Mouse (Mus musculus) limb, embryonic 14.5 days (tissue): ENCODE results near the gene Gla. TPM values are rescaled to one million over a fixed set of nuclear protein-coding genes. Genes with fewer than 3 reads are reported as not detected.

Experiments
- ATAC-seq: fragments of 200-750 bp; cut with Nextera tagmentation; 2 replicates; pipeline ENCODE4 v1.8.0; 2017; ENCODE audit warnings: low read depth, moderate number of reproducible peaks, moderate TSS enrichment; ENCODE audit not compliant: low FRiP score
- DNase-seq: peaks from one replicate; pipeline ENCODE4 v3.0.0-alpha.2; 2015; ENCODE audit warnings: low spot score
- H3K27ac ChIP-seq: fragments of 300-500 bp; sonication (generic); replicated peaks from 2 replicates; pipeline ENCODE4 v1.5.1; 2014; ENCODE audit warnings: low read depth, mild to moderate bottlenecking, low read length, moderate library complexity, mixed read lengths
- H3K27me3 ChIP-seq: fragments of 300-500 bp; sonication (generic); 2 replicates; pipeline ENCODE4 v1.6.1; 2014; ENCODE audit warnings: low read length, mixed read lengths; ENCODE audit not compliant: control insufficient read depth, insufficient read depth
- H3K36me3 ChIP-seq: fragments of 300-500 bp; sonication (generic); 2 replicates; pipeline ENCODE4 v1.6.1; 2014; ENCODE audit warnings: mild to moderate bottlenecking, low read length, moderate library complexity, mixed read lengths; ENCODE audit not compliant: control insufficient read depth, insufficient read depth
- H3K4me1 ChIP-seq: fragments of 300-500 bp; sonication (generic); 2 replicates; pipeline ENCODE4 v1.6.1; 2014; ENCODE audit warnings: antibody characterized with exemption, low read length, mixed read lengths; ENCODE audit not compliant: control insufficient read depth, insufficient read depth
- H3K4me2 ChIP-seq: fragments of 300-500 bp; sonication (generic); replicated peaks from 2 replicates; pipeline ENCODE4 v1.6.1; 2014; ENCODE audit warnings: low read depth, mild to moderate bottlenecking, low read length, moderate library complexity; ENCODE audit not compliant: severe bottlenecking
- H3K4me3 ChIP-seq: fragments of 300-500 bp; sonication (generic); replicated peaks from 2 replicates; pipeline ENCODE4 v1.5.1; 2014; ENCODE audit warnings: low read length
- H3K9ac ChIP-seq: fragments of 300-500 bp; sonication (generic); 2 replicates; pipeline ENCODE4 v1.6.1; 2014; ENCODE audit warnings: mild to moderate bottlenecking, low read depth, low read length, moderate library complexity; ENCODE audit not compliant: severe bottlenecking
- H3K9me3 ChIP-seq: fragments of 300-500 bp; sonication (generic); 2 replicates; pipeline ENCODE4 v1.6.1; 2016; ENCODE audit warnings: low read length; ENCODE audit not compliant: control insufficient read depth
- POLR2A ChIP-seq: fragments of 200-500 bp; IDR thresholded peaks from 2 replicates; pipeline ENCODE4 v1.8.0; 2012; ENCODE audit warnings: inconsistent platforms, mild to moderate bottlenecking, moderate library complexity, borderline replicate concordance; ENCODE audit not compliant: insufficient read depth, insufficient read length; ENCODE audit errors: extremely low read depth
- WGBS: fragments of 180-500 bp; shearing (Covaris S2); extraction: QIAGEN DNeasy Blood & Tissue Kit; methylation state at CpG from one replicate; pipeline ENCODE4 v1.1.7; 2014; 5-methylcytosine and 5-hydroxymethylcytosine counted together
- polyA plus RNA-seq, 2 experiments: library from polyadenylated mRNA; depleted of rRNA in 1 of 2; stranded (reverse) in 1 of 2; unstranded in 1 of 2; fragments of >200 nt; fragmentation: Nextera tagmentation in 1 of 2; extraction: Ambion mirVana in 1 of 2; gene quantifications; 2 replicates each; pipeline versions ENCODE4 v1.2.1 to v1.2.3; 2012 to 2014

Gene Gla
- polyA plus RNA-seq, 2 experiments: 3.8 to 4.9 TPM

DNA sequence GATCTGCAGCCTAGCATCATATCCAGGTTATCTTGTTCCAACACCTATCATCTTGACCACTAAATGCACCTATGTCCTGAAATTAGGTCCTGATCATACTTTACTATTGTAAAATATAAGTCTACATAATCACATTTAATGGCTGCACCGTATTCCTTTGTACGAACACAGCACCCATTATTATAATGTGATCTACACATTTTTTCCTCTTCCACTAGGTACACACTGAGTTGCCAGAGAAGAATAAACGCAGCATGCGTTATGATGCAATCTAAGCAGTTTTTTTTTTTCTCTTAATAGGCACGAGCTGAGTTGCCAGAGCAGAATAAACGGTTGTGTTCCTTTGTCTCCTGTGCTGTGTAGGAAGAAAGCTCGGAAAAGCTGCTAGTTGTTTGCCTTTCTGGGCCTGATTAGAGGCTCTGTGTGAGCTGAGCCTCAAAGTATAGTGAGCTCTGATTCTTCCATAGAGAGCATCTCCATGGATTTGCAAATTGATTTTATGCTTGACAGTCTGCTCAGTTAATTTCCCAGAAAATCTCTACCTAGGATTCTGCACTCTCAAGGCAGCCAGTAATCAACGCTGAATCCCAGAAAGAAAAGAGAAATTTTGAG, 19.4 kb upstream of the Gla start:
- WGBS: 54% methylated on average over 8 of the region's 8 CpGs
- no peak for ATAC-seq
- H3K27me3 ChIP-seq: no peaks in the 10 kb centered on the region

DNA sequence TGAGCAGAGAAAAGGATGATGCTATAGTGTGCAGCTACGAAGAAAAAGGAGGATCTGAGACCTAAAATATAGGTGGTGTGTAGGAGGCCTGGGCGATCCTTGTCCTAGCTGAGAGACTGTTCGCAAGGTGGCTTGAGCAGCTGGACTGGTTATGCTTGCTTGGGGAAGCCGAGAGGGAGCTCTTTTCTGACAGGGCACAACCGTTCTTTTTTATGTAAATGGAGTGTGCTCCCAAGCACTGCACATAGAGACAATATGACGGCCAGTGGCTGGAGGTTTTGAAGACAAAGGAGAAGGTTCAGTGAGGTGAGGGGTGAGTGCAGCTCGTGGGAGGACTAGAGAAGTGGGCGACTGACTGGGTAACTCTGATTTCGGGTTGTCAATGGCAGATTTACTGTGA, 18.8 kb upstream of the Gla start:
- no peak overlapping the region for H3K4me2 ChIP-seq
- no peaks in the 10 kb centered on the region for H3K36me3 ChIP-seq
- WGBS: 61% methylated on average over 9 of the region's 9 CpGs
- ATAC-seq (no peak), DNase-seq (no peak)
- no peaks in the 10 kb centered on the region for H3K27me3 ChIP-seq
- H3K4me3 ChIP-seq: no peak overlapping the region
- TF ChIP-seq POLR2A: no peak
- H3K27ac ChIP-seq: no peak overlapping the region
- H3K4me1 ChIP-seq: no peaks in the 10 kb centered on the region
- no peaks in the 10 kb centered on the region for H3K9me3 ChIP-seq
- no peak overlapping the region for H3K9ac ChIP-seq

More for the DNA sequence above, 19.4 kb upstream of the Gla start:
- H3K27ac ChIP-seq: no peak overlapping the region
- H3K9ac ChIP-seq: no peak overlapping the region
- no peak overlapping the region for H3K4me2 ChIP-seq
- no peak overlapping the region for H3K4me3 ChIP-seq
- no peak for DNase-seq
- no peaks in the 10 kb centered on the region for H3K9me3 ChIP-seq
- no peaks in the 10 kb centered on the region for H3K4me1 ChIP-seq
- TF ChIP-seq POLR2A: no peak
- no peaks in the 10 kb centered on the region for H3K36me3 ChIP-seq

DNA sequence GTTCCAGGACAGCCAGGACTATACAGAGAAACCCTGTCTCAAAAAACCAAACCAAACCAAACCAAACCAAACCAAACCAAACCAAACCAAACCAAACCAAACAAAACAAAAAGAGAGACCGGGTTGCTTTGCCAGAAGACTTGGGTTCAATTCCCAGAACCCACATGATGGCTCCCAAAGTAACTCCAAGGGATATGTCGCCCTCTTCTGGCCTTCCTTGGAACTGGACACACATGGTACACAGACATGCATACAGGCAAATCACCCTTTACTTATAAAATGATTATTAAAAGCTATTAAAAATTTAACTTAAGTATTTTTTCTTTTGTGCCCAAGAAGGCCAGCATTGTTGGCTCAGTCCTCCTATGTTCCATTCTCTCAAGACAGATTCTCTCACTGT, 13.4 kb upstream of the Gla start:
- Histone ChIP-seq H3K27ac (no peak overlapping the region), H3K27me3 (no peaks in the 10 kb centered on the region), H3K4me1 (no peaks in the 10 kb centered on the region), H3K36me3 (no peaks in the 10 kb centered on the region), H3K4me3 (no peak overlapping the region), H3K4me2 (no peak overlapping the region), H3K9ac (no peak overlapping the region), H3K9me3 (no peaks in the 10 kb centered on the region)
- WGBS: 54% methylated on average over 2 of the region's 2 CpGs
- DNase-seq: no peak
- TF ChIP-seq POLR2A: no peak
- ATAC-seq: no peak

DNA sequence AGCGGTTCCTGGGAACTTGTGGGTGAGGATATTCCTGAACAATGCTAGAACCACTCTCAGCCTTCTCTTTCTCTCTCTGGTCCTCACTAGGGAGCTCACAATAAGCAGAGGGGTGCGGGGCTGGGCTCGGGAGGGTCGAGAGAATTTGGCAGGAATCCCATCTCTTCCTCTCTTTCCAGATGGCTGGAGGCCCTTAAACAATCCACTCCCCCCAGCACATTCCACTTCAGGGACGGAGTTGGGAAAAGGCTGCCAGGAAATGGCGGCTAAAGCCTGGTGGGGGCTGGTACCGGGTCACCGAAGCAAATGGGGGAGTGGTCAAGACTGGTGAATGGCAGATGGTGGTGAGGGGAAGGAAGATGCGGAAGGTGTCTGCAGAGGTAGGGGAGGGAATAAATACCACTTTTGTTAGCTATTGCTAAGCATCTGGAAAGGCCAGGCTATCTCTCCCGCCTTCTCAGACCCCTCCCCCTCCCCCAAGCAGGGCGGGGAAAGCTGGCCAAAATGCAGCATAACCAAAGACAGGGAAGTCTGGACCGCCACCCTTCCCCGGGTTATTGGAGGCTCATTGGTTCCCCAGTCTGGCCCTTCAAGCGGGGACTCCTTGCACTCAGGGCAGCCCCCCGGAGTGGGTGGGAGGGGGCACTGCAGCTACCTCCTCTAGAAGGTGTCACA, 11.5 kb upstream of the Gla start:
- DNase-seq (peak; percentile 86), ATAC-seq (peak; percentile 92)
- WGBS: 10% methylated on average over 13 of the region's 15 CpGs
- TF ChIP-seq POLR2A: no peak
- peak overlapping the region; percentile 70 for H3K27ac ChIP-seq
- no peaks in the 10 kb centered on the region for H3K9me3 ChIP-seq
- peak overlapping the region; percentile 32 for H3K4me2 ChIP-seq
- no peaks in the 10 kb centered on the region for H3K27me3 ChIP-seq
- H3K36me3 ChIP-seq: no peaks in the 10 kb centered on the region
- no peaks in the 10 kb centered on the region for H3K4me1 ChIP-seq
- peak overlapping the region; percentile 20 for H3K4me3 ChIP-seq
- peak overlapping the region; percentile 21; the same call in 1 of the 2 replicates for H3K9ac ChIP-seq

DNA sequence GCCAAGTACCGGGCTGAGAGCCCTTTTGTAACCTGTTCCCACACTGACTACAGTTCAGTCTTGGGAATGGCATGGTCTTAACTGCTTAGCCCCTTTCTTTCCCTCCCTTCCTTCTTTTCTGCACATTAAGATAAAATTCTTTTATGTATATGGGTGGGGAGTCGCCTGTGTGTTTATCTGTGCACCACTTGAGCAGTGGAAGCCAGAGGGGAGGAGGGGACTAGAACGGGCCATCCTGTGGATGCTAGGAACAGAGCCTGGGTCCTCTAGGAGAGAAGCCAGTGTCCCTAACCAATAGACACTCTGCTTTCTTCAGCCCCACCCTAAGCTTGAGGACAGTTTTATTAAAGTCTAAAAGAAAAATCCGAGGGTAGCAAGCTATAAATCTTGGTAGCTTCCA, 10.1 kb upstream of the Gla start:
- Histone ChIP-seq H3K9ac (no peak overlapping the region), H3K9me3 (no peaks in the 10 kb centered on the region), H3K27me3 (no peaks in the 10 kb centered on the region), H3K27ac (no peak overlapping the region), H3K36me3 (no peaks in the 10 kb centered on the region), H3K4me2 (no peak overlapping the region), H3K4me3 (no peak overlapping the region), H3K4me1 (no peaks in the 10 kb centered on the region)
- DNase-seq (no peak), ATAC-seq (no peak)
- 78% methylated on average over 4 of the region's 4 CpGs for WGBS
- TF ChIP-seq POLR2A: no peak
